Mouse (Mus musculus): Measurements from ENCODE around the gene Gtpbp3. TPM values are rescaled to one million over a fixed set of nuclear protein-coding genes. Genes with fewer than 3 reads are reported as not detected.
"Not testable (repeated sequence)": the region's sequence is repeated elsewhere in the genome, so short reads cannot be mapped to it uniquely, and the experiment has no call there.

Gtpbp3 gene
- polyA plus RNA-seq, 1 experiment from 2014 or later = 14.3 TPM

DNA sequence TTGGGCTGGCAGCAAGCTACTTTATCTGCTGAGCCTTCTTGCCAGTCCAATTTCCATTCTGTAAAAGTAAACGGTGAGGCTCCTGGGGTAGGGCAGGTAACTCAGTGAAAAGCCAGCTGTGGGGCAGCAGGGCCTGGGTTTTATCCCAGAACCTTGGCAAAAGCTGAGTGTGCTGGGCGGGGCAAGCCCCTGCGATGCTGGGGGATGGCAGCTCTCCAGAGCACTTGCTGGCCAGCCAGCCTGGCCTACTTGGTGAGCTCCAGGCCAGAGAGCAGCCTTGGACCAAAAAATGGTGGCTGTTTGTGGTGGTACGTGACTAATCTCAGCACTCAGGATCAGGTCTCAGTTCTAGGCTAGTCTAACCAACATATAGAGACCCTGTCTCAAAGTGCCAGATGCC lies 18.1 kb downstream of the Gtpbp3 start:
- Histone ChIP-seq H3K9ac (no peak overlapping the region), H3K4me2 (no peak overlapping the region), H3K4me1 (replicated peaks) (peaks cover 16% of the 10 kb centered on the region), H3K36me3 (no peaks in the 10 kb centered on the region), H3K9me3 (no peaks in the 10 kb centered on the region), H3K27me3 (peaks cover 64% of the 10 kb centered on the region), H3K4me3 (no peak overlapping the region), H3K27ac (no peak overlapping the region)
- WGBS = 83% methylated on average over 4 of the region's 4 CpGs
- no peak for ATAC-seq (ENCODE audit: low FRiP score)

DNA sequence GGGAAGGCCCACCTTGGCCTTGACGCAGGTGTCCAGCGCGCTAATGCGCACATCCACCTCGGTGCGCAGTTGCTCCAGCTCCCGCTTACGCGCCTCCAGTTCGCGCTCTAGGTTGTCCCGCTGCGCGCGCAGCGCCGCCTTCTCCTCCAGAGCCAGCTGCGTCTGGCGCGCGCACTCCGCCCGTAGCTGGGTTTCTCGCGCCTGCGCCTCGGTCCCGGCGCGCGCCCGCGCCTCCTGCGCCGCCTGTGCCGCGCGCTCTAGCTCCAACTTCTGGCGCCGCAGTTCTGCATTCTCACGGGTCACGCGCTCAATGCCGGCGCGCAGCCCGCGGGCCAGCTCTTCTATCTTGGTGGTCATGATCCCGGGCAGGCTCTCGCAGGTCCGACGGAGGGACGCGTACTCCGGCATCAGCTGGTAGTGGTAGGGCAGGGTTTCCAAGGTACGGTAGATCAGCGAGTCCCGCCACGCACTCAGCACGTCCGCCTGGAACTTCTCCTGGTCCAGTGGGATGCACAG lies 19.7 kb downstream of the Gtpbp3 start:
- H3K27ac ChIP-seq = no peak overlapping the region
- peaks cover 16% of the 10 kb centered on the region for H3K4me1 ChIP-seq (replicated peaks)
- H3K9me3 ChIP-seq = no peaks in the 10 kb centered on the region
- H3K4me2 ChIP-seq = peak overlapping the region; percentile 70
- H3K27me3 ChIP-seq = peaks cover 74% of the 10 kb centered on the region
- peak overlapping the region; percentile 44 for H3K4me3 ChIP-seq
- no peaks in the 10 kb centered on the region for H3K36me3 ChIP-seq
- peak; percentile 79 for ATAC-seq (ENCODE audit: low FRiP score)
- peak overlapping the region; percentile 70 for H3K9ac ChIP-seq
- WGBS = under 1% methylated on average over 58 of the region's 61 CpGs

DNA sequence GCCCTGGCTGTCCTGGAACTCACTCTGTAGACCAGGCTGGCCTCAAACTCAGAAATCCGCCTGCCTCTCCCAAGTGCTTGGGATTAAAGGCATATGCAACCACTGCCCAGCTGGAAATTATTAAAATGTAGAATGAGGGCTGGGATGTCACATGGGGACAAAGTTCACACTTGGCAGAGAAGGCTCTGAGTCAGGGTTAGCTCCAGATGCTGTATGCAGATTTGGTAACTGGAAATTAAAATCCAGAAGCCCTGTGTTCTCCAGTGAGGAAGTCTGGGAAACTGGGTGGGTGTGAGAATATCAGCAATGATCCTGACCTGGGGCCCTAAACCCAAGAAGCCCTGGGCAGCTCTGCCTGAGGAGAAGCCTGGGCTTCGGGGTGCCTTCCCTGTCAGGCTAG lies 21.4 kb downstream of the Gtpbp3 start:
- Histone ChIP-seq H3K27ac (no peak overlapping the region), H3K27me3 (peaks cover 74% of the 10 kb centered on the region), H3K4me2 (no peak overlapping the region), H3K9me3 (no peaks in the 10 kb centered on the region), H3K36me3 (no peaks in the 10 kb centered on the region), H3K4me1 (replicated peaks) (peaks cover 16% of the 10 kb centered on the region), H3K4me3 (no peak overlapping the region), H3K9ac (no peak overlapping the region)
- no peak for ATAC-seq (ENCODE audit: low FRiP score)
- 70% methylated on average over 2 of the region's 2 CpGs for WGBS

- Histone ChIP-seq H3K4me1 (replicated peaks) (peaks cover 16% of the 10 kb centered on the region), H3K4me2 (no peak within 1 kb of the TSS), H3K4me3 (no peak within 1 kb of the TSS), H3K36me3 (no peaks in the 10 kb centered on the region), H3K9ac (no peak within 1 kb of the TSS), H3K9me3 (no peaks in the 10 kb centered on the region), H3K27ac (no peak within 1 kb of the TSS), H3K27me3 (peaks cover 52% of the 10 kb centered on the region)
- no peak for ATAC-seq (ENCODE audit: low FRiP score)
- 70% methylated on average over 14 of the region's 14 CpGs for WGBS
Measured at GRCm38 (mm10) chr8:71511644-71512043, 23.7 kb downstream of the Gtpbp3 start, which contains the start of gene Plvap. Gene Plvap (minus strand): TSS chr8:71511752.

- H3K9me3 ChIP-seq = no peaks in the 10 kb centered on the region
- no peak overlapping the region for H3K4me2 ChIP-seq
- H3K36me3 ChIP-seq = no peaks in the 10 kb centered on the region
- peaks cover 12% of the 10 kb centered on the region for H3K4me1 ChIP-seq (replicated peaks)
- no peak overlapping the region for H3K27ac ChIP-seq
- WGBS = 77% methylated on average over 15 of the region's 15 CpGs
- no peak overlapping the region for H3K4me3 ChIP-seq
- no peak overlapping the region for H3K9ac ChIP-seq
- peaks cover 36% of the 10 kb centered on the region for H3K27me3 ChIP-seq
- ATAC-seq (ENCODE audit: low FRiP score) = no peak
Measured at GRCm38 (mm10) chr8:71513018-71513754, 25.3 kb downstream of the Gtpbp3 start.

DNA sequence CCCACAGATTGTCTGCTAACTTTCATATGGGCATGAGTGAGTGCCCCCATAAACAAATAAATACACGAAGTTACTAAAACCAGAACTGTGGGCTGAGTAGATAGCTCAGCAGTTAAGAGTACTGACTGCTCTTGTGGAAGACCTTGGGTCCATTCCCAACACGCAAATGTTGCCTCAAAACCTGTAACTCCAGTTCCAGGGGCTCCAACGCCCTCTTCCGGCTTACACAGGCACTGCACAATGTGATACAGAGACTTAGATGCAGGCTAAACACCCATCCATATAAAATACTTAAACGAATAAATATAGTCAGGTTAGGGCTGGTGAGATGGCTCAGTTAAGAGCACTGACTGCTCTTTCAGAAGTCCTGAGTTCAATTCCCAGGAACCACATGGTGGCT lies 27.1 kb downstream of the Gtpbp3 start:
- Histone ChIP-seq H3K36me3 (no peaks in the 10 kb centered on the region), H3K9me3 (no peaks in the 10 kb centered on the region), H3K9ac (no peak overlapping the region), H3K4me1 (replicated peaks) (peaks cover 11% of the 10 kb centered on the region; the same call in 1 of the 2 replicates), H3K4me2 (no peak overlapping the region), H3K27me3 (peaks cover 19% of the 10 kb centered on the region), H3K4me3 (no peak overlapping the region), H3K27ac (no peak overlapping the region)
- WGBS = 74% methylated on average over 5 of the region's 5 CpGs
- ATAC-seq (ENCODE audit: low FRiP score) = no peak

GRCm38 (mm10) chr8:71516786-71517185 lies 28.9 kb downstream of the Gtpbp3 start:
- no peak for ATAC-seq (ENCODE audit: low FRiP score)
- no peaks in the 10 kb centered on the region for H3K36me3 ChIP-seq
- peaks cover 7% of the 10 kb centered on the region for H3K27me3 ChIP-seq
- H3K4me2 ChIP-seq = no peak overlapping the region
- peaks cover 14% of the 10 kb centered on the region for H3K4me1 ChIP-seq (replicated peaks)
- no peak overlapping the region for H3K27ac ChIP-seq
- 8% methylated on average over 6 of the region's 6 CpGs for WGBS
- no peak overlapping the region for H3K4me3 ChIP-seq
- no peak overlapping the region for H3K9ac ChIP-seq
- H3K9me3 ChIP-seq = no peaks in the 10 kb centered on the region

- not testable (repeated sequence) for H3K36me3 ChIP-seq; H3K27ac ChIP-seq; H3K4me2 ChIP-seq; ATAC-seq (ENCODE audit: low FRiP score); H3K4me3 ChIP-seq; H3K9me3 ChIP-seq; H3K9ac ChIP-seq
- H3K4me1 ChIP-seq (replicated peaks) = peaks cover 14% of the 10 kb centered on the region
- H3K27me3 ChIP-seq = peaks cover 24% of the 10 kb centered on the region
- WGBS = 48% methylated on average over 9 of the region's 10 CpGs
Measured at GRCm38 (mm10) chr8:71519037-71519825, 31.3 kb downstream of the Gtpbp3 start.

DNA sequence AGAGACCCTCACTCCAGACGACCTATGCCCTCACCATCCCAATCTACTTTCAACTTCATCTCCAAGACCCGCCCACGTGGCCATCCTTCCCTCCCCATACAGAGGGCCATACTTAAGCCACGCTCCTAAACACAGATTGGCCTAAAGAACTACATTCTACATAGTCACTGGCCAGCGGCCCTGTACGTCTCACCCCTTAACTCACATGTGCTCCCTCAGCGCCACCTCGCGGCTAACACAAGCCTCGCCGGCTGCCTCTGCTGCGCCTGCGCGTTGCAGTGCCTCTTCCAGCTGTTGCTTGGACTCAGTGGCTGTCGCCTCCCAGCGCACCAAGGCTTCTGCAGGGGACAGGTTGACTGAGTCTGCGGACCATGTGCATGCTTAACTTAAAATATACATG lies 33.7 kb downstream of the Gtpbp3 start:
- peaks cover 26% of the 10 kb centered on the region for H3K4me1 ChIP-seq (replicated peaks)
- H3K36me3 ChIP-seq = no peaks in the 10 kb centered on the region
- H3K4me3 ChIP-seq = no peak overlapping the region
- H3K27ac ChIP-seq = no peak overlapping the region
- 5% methylated on average over 17 of the region's 17 CpGs for WGBS
- H3K9me3 ChIP-seq = no peaks in the 10 kb centered on the region
- peaks cover 48% of the 10 kb centered on the region for H3K27me3 ChIP-seq
- H3K9ac ChIP-seq = no peak overlapping the region
- H3K4me2 ChIP-seq = no peak overlapping the region
- peak; percentile 82 for ATAC-seq (ENCODE audit: low FRiP score)

- ATAC-seq (ENCODE audit: low FRiP score) = no peak
- H3K4me1 ChIP-seq (replicated peaks) = peaks cover 17% of the 10 kb centered on the region
- 9% methylated on average over 46 of the region's 46 CpGs for WGBS
- no peak within 1 kb of the TSS for H3K9ac ChIP-seq
- H3K27ac ChIP-seq = no peak within 1 kb of the TSS
- no peak within 1 kb of the TSS for H3K4me2 ChIP-seq
- no peaks in the 10 kb centered on the region for H3K36me3 ChIP-seq
- peak within 1 kb of the TSS; percentile 11; the same call in 1 of the 2 replicates for H3K4me3 ChIP-seq
- peaks cover 70% of the 10 kb centered on the region for H3K27me3 ChIP-seq
- no peaks in the 10 kb centered on the region for H3K9me3 ChIP-seq
Measured at GRCm38 (mm10) chr8:71525226-71526050, 37.5 kb downstream of the Gtpbp3 start, which contains the start of gene Ccdc194. Gene Ccdc194 (minus strand): TSS chr8:71525711.

GRCm38 (mm10) chr8:71526272-71526671 lies 38.4 kb downstream of the Gtpbp3 start:
- no peak overlapping the region for H3K4me2 ChIP-seq
- ATAC-seq (ENCODE audit: low FRiP score) = no peak
- H3K9me3 ChIP-seq = no peaks in the 10 kb centered on the region
- no peaks in the 10 kb centered on the region for H3K36me3 ChIP-seq
- peaks cover 17% of the 10 kb centered on the region for H3K4me1 ChIP-seq (replicated peaks)
- whole genome bisulfite sequencing = 7% methylated on average over 6 of the region's 6 CpGs
- peaks cover 66% of the 10 kb centered on the region for H3K27me3 ChIP-seq
- H3K27ac ChIP-seq = no peak overlapping the region
- no peak overlapping the region for H3K4me3 ChIP-seq
- H3K9ac ChIP-seq = no peak overlapping the region
